Mouse (Mus musculus) bone marrow, adult 2 months (tissue): ENCODE measurements around the gene Agbl4. TPM values are rescaled to one million over a fixed set of nuclear protein-coding genes. Genes with fewer than 3 reads are reported as not detected.

ENCODE experiments used
- H3K27ac ChIP-seq: fragments of 200-500 bp; 2 replicates; pipeline ENCODE4 v1.5.1; 2012; ENCODE audit warnings: low read depth, mild to moderate bottlenecking, control low read depth, inconsistent platforms, low read length; ENCODE audit not compliant: control insufficient read depth, poor library complexity, insufficient read depth
- H3K4me1 ChIP-seq: fragments of 200-500 bp; 2 replicates; pipeline ENCODE4 v1.6.1; 2011; ENCODE audit warnings: low read length; ENCODE audit not compliant: control insufficient read depth, insufficient read depth
- H3K4me3 ChIP-seq: fragments of 200-500 bp; replicated peaks from 2 replicates; pipeline ENCODE3; 2011; ENCODE audit warnings: mild to moderate bottlenecking, low read depth, low read length, control low read depth; ENCODE audit not compliant: control insufficient read depth
- CTCF ChIP-seq: fragments of 200-500 bp; IDR thresholded peaks from 2 replicates; pipeline ENCODE4 v1.5.1; 2011; ENCODE audit warnings: low read length, control low read depth; ENCODE audit not compliant: control insufficient read depth, insufficient read depth
- POLR2A ChIP-seq: fragments of 200-500 bp; IDR thresholded peaks from 2 replicates; pipeline ENCODE4 v1.6.1; 2011; ENCODE audit warnings: low read depth, mild to moderate bottlenecking, control low read depth, low read length, borderline replicate concordance; ENCODE audit not compliant: control insufficient read depth
- WGBS: fragments of 180-500 bp; shearing (Covaris S2); methylation state at CpG from one replicate; pipeline ENCODE4 v1.1.7; 2018; 5-methylcytosine and 5-hydroxymethylcytosine counted together
- polyA plus RNA-seq: library from polyadenylated mRNA; stranded (reverse); fragments of >200 nt; gene quantifications from 2 replicates; pipeline ENCODE4 v1.2.4, GENCODE M21; 2011; ENCODE audit warnings: low replicate concordance; ENCODE audit not compliant: missing spikeins, insufficient read depth, insufficient read length

Agbl4 gene
- polyA plus RNA-seq, 1 experiment, result not detected

- no peak for TF ChIP-seq CTCF
- Histone ChIP-seq H3K4me1 (peaks cover 3% of the 10 kb centered on the region), H3K27ac (peak overlapping the region; percentile 14; the same call in 1 of the 2 replicates), H3K4me3 (no peak overlapping the region)
- 46% methylated on average over 1 of the region's 1 CpGs for WGBS
Observed at GRCm38 (mm10) chr4:111441709-111442108, 1044.2 kb downstream of the Agbl4 start.

GRCm38 (mm10) chr4:111442435-111443238 is 1045.2 kb downstream of the Agbl4 start:
- no peak overlapping the region for H3K4me3 ChIP-seq
- 6% methylated on average over 1 of the region's 1 CpGs for WGBS
- H3K4me1 ChIP-seq, result peaks cover 3% of the 10 kb centered on the region
- peak overlapping the region; percentile 59 for H3K27ac ChIP-seq
- TF ChIP-seq CTCF (no peak), POLR2A (no peak)

- Histone ChIP-seq H3K27ac (no peak overlapping the region), H3K4me3 (no peak overlapping the region), H3K4me1 (peaks cover 3% of the 10 kb centered on the region)
- 83% methylated on average over 10 of the region's 10 CpGs for WGBS
- TF ChIP-seq POLR2A (no peak), CTCF (no peak)
Observed at GRCm38 (mm10) chr4:111443906-111444615, 1046.6 kb downstream of the Agbl4 start.

GRCm38 (mm10) chr4:111444616-111445160 is 1047.2 kb downstream of the Agbl4 start:
- 83% methylated on average over 1 of the region's 1 CpGs for WGBS
- Histone ChIP-seq H3K4me3 (no peak overlapping the region), H3K4me1 (peaks cover 3% of the 10 kb centered on the region), H3K27ac (no peak overlapping the region)
- no peak for TF ChIP-seq POLR2A
- no peak for TF ChIP-seq CTCF

- Histone ChIP-seq H3K27ac (no peak overlapping the region), H3K4me1 (no peaks in the 10 kb centered on the region; the same call in 1 of the 2 replicates), H3K4me3 (no peak overlapping the region)
- TF ChIP-seq CTCF (no peak), POLR2A (no peak)
- WGBS, result 70% methylated on average over 3 of the region's 3 CpGs
Observed at GRCm38 (mm10) chr4:111447918-111448317, 1050.5 kb downstream of the Agbl4 start.

GRCm38 (mm10) chr4:111448586-111448985 is 1051.1 kb downstream of the Agbl4 start:
- Histone ChIP-seq H3K4me1 (no peaks in the 10 kb centered on the region; the same call in 1 of the 2 replicates), H3K27ac (no peak overlapping the region), H3K4me3 (no peak overlapping the region)
- 92% methylated on average over 4 of the region's 4 CpGs for WGBS
- TF ChIP-seq CTCF, result no peak
- no peak for TF ChIP-seq POLR2A

- Histone ChIP-seq H3K4me1 (no peaks in the 10 kb centered on the region), H3K4me3 (no peak overlapping the region), H3K27ac (no peak overlapping the region)
- 78% methylated on average over 7 of the region's 7 CpGs for WGBS
- TF ChIP-seq POLR2A, result no peak
- TF ChIP-seq CTCF, result no peak
Observed at GRCm38 (mm10) chr4:111449442-111450199, 1052.2 kb downstream of the Agbl4 start.

- TF ChIP-seq POLR2A, result no peak
- no peak for TF ChIP-seq CTCF
- Histone ChIP-seq H3K4me1 (peaks cover 1% of the 10 kb centered on the region; the same call in 1 of the 2 replicates), H3K27ac (no peak overlapping the region), H3K4me3 (no peak overlapping the region)
- 73% methylated on average over 7 of the region's 7 CpGs for WGBS
Observed at GRCm38 (mm10) chr4:111451283-111451918, 1053.9 kb downstream of the Agbl4 start.
